Mouse (Mus musculus) MEL (cell line): ENCODE results near the gene Olfr221. TPM values are rescaled to one million over a fixed set of nuclear protein-coding genes. Genes with fewer than 3 reads are reported as not detected.

Experiments
- DNase-seq: peaks from one replicate; pipeline ENCODE4 v3.0.0; 2011; ENCODE audit warnings: low read depth, low spot score
- H3K27ac ChIP-seq: 2 replicates; pipeline ENCODE4 v1.5.1; 2012; ENCODE audit warnings: low read depth, mild to moderate bottlenecking, control low read depth, low read length, moderate library complexity; ENCODE audit not compliant: control insufficient read depth
- H3K27me3 ChIP-seq, 2 experiments: fragments of 150-350 bp in 1 of 2; sonication (generic) in 1 of 2; 2 replicates each; pipeline ENCODE4 v1.6.1; 2012; ENCODE audit warnings: low read length in 2 of 2, mild to moderate bottlenecking in 2 of 2, improper control_type of control experiment in 1 of 2, moderate library complexity in 1 of 2; ENCODE audit not compliant: insufficient read depth in 2 of 2, control insufficient read depth in 1 of 2
- H3K36me3 ChIP-seq, 2 experiments: 2 replicates each; pipeline ENCODE4 v1.6.1; 2012 to 2014; ENCODE audit warnings: low read length in 2 of 2, improper control_type of control experiment in 1 of 2, inconsistent platforms in 1 of 2, mild to moderate bottlenecking in 1 of 2; ENCODE audit not compliant: insufficient read depth in 2 of 2, control insufficient read depth in 1 of 2
- H3K4me1 ChIP-seq, 2 experiments: fragments of 150-350 bp in 1 of 2; sonication (generic) in 1 of 2; 2 replicates each; pipeline ENCODE4 v1.6.1; 2012; ENCODE audit warnings: low read length in 2 of 2, improper control_type of control experiment in 1 of 2, mild to moderate bottlenecking in 1 of 2; ENCODE audit not compliant: insufficient read depth in 2 of 2, control insufficient read depth in 1 of 2
- H3K4me3 ChIP-seq, 2 experiments: fragments of 150-350 bp in 1 of 2; sonication (generic) in 1 of 2; 2 replicates each; pipeline ENCODE4 v1.5.1; 2012; ENCODE audit warnings: low read depth in 2 of 2, low read length in 2 of 2, mild to moderate bottlenecking in 2 of 2, moderate library complexity in 2 of 2, control low read depth in 1 of 2, improper control_type of control experiment in 1 of 2; ENCODE audit not compliant: control insufficient read depth in 1 of 2, insufficient read depth in 1 of 2
- H3K79me2 ChIP-seq: 2 replicates; pipeline ENCODE4 v1.6.1; 2012; ENCODE audit warnings: mild to moderate bottlenecking, low read length, moderate library complexity; ENCODE audit not compliant: control insufficient read depth, poor library complexity, insufficient read depth
- H3K9ac ChIP-seq: 2 replicates; pipeline ENCODE4 v1.6.1; 2012; ENCODE audit warnings: low read depth, mild to moderate bottlenecking, control low read depth, low read length, moderate library complexity; ENCODE audit not compliant: control insufficient read depth, poor library complexity, severe bottlenecking
- H3K9me3 ChIP-seq: fragments of 150-350 bp; sonication (generic); replicated peaks from 2 replicates; pipeline ENCODE4 v1.6.1; 2012; ENCODE audit warnings: mild to moderate bottlenecking, low read length, improper control_type of control experiment, moderate library complexity; ENCODE audit not compliant: insufficient read depth
- CHD2 ChIP-seq: IDR thresholded peaks from 2 replicates; pipeline ENCODE4 v1.6.1; 2011; ENCODE audit warnings: low read length, improper control_type of control experiment
- ELF1 ChIP-seq: IDR thresholded peaks from 2 replicates; pipeline ENCODE4 v1.6.1; 2014; ENCODE audit warnings: low read depth, mild to moderate bottlenecking, inconsistent platforms, low read length, improper control_type of control experiment, moderate library complexity
- EP300 ChIP-seq, 2 experiments: IDR thresholded peaks; 2 replicates each; pipeline ENCODE4 v1.6.1; 2011; ENCODE audit warnings: improper control_type of control experiment in 2 of 2, low read length in 2 of 2, low read depth in 1 of 2, mild to moderate bottlenecking in 1 of 2
- ETS1 ChIP-seq: IDR thresholded peaks from 2 replicates; pipeline ENCODE4 v1.6.1; 2012; ENCODE audit warnings: low read depth, mild to moderate bottlenecking, inconsistent platforms, low read length, improper control_type of control experiment, moderate library complexity
- GABPA ChIP-seq: IDR thresholded peaks from 2 replicates; pipeline ENCODE4 v1.6.1; 2012; ENCODE audit warnings: low read depth, mild to moderate bottlenecking, inconsistent platforms, low read length, improper control_type of control experiment, moderate library complexity
- GATA1 ChIP-seq: IDR thresholded peaks from 2 replicates; pipeline ENCODE4 v1.6.1; 2011; ENCODE audit warnings: low read depth, low read length, improper control_type of control experiment
- HCFC1 ChIP-seq: IDR thresholded peaks from 2 replicates; pipeline ENCODE4 v1.6.1; 2012; ENCODE audit warnings: low read depth, mild to moderate bottlenecking, inconsistent platforms, low read length, improper control_type of control experiment, moderate library complexity
- JUND ChIP-seq: IDR thresholded peaks from 2 replicates; pipeline ENCODE4 v1.6.1; 2011; ENCODE audit warnings: low read depth, mild to moderate bottlenecking, improper control_type of control experiment, low read length
- KAT2A ChIP-seq: conservative IDR thresholded peaks from 2 replicates; pipeline ENCODE4 v1.6.1; 2012; ENCODE audit warnings: low read depth, low read length, improper control_type of control experiment, inconsistent platforms
- MAX ChIP-seq: IDR thresholded peaks from 2 replicates; pipeline ENCODE4 v1.6.1; 2011; ENCODE audit warnings: low read length, improper control_type of control experiment
- MAZ ChIP-seq: IDR thresholded peaks from 2 replicates; pipeline ENCODE4 v1.6.1; 2012; ENCODE audit warnings: low read depth, mild to moderate bottlenecking, inconsistent platforms, low read length, improper control_type of control experiment
- MEF2A ChIP-seq: IDR thresholded peaks from 2 replicates; pipeline ENCODE4 v1.6.1; 2014; ENCODE audit warnings: low read depth, mild to moderate bottlenecking, inconsistent platforms, low read length, improper control_type of control experiment; ENCODE audit not compliant: poor library complexity, insufficient replicate concordance, severe bottlenecking; ENCODE audit errors: extremely low read depth
- NELFE ChIP-seq: IDR thresholded peaks from 2 replicates; pipeline ENCODE4 v1.6.1; 2011; ENCODE audit warnings: low read depth, low read length, improper control_type of control experiment
- NRF1 ChIP-seq: IDR thresholded peaks from 2 replicates; pipeline ENCODE4 v1.6.1; 2014; ENCODE audit warnings: low read depth, mild to moderate bottlenecking, inconsistent platforms, low read length, improper control_type of control experiment, moderate library complexity; ENCODE audit not compliant: poor library complexity, insufficient read depth, severe bottlenecking
- POLR2A ChIP-seq, 2 experiments: IDR thresholded peaks; 2 replicates each; pipeline ENCODE4 v1.6.1; 2011 to 2012; ENCODE audit warnings: low read length in 2 of 2, mild to moderate bottlenecking in 2 of 2, control low read depth in 1 of 2, improper control_type of control experiment in 1 of 2, low read depth in 1 of 2, moderate library complexity in 1 of 2; ENCODE audit not compliant: control insufficient read depth in 1 of 2, insufficient read depth in 1 of 2, poor library complexity in 1 of 2
- RAD21 ChIP-seq: IDR thresholded peaks from 2 replicates; pipeline ENCODE4 v1.6.1; 2011; ENCODE audit warnings: mild to moderate bottlenecking, low read depth, low read length, improper control_type of control experiment
- RCOR1 ChIP-seq: IDR thresholded peaks from 2 replicates; pipeline ENCODE4 v1.6.1; 2012; ENCODE audit warnings: low read depth, mild to moderate bottlenecking, inconsistent platforms, low read length, improper control_type of control experiment
- SMC3 ChIP-seq: IDR thresholded peaks from 2 replicates; pipeline ENCODE4 v1.6.1; 2011; ENCODE audit warnings: low read depth, low read length, improper control_type of control experiment
- TAL1 ChIP-seq: IDR thresholded peaks from 2 replicates; pipeline ENCODE4 v1.6.1; 2012; ENCODE audit warnings: mild to moderate bottlenecking, inconsistent platforms, low read length, moderate library complexity, mixed read lengths
- TBP ChIP-seq: IDR thresholded peaks from 2 replicates; pipeline ENCODE4 v1.8.0; 2011; ENCODE audit warnings: low read depth, low read length, improper control_type of control experiment
- TCF12 ChIP-seq: IDR thresholded peaks from 2 replicates; pipeline ENCODE4 v1.6.1; 2014; ENCODE audit warnings: low read depth, mild to moderate bottlenecking, inconsistent platforms, low read length, improper control_type of control experiment, moderate library complexity
- USF1 ChIP-seq: IDR thresholded peaks from 2 replicates; pipeline ENCODE4 v1.6.1; 2014; ENCODE audit warnings: low read depth, mild to moderate bottlenecking, inconsistent platforms, low read length, improper control_type of control experiment, moderate library complexity
- ZKSCAN1 ChIP-seq: IDR thresholded peaks from 2 replicates; pipeline ENCODE4 v1.6.1; 2012; ENCODE audit warnings: low read depth, mild to moderate bottlenecking, inconsistent platforms, low read length, improper control_type of control experiment, moderate library complexity
- ZMIZ1 ChIP-seq: IDR thresholded peaks from 2 replicates; pipeline ENCODE4 v1.6.1; 2012; ENCODE audit warnings: low read depth, mild to moderate bottlenecking, inconsistent platforms, low read length, improper control_type of control experiment, moderate library complexity
- polyA plus RNA-seq, 2 experiments: library from polyadenylated mRNA; stranded (reverse) in 1 of 2; unstranded in 1 of 2; fragments of >175 nt in 1 of 2; fragments of >200 nt in 1 of 2; gene quantifications; 2 replicates each; pipeline versions ENCODE4 v1.2.1 to v1.2.4; 2012; ENCODE audit warnings: low replicate concordance in 2 of 2, low read depth in 1 of 2; ENCODE audit not compliant: insufficient read length in 2 of 2, insufficient read depth in 1 of 2, missing spikeins in 1 of 2
- total RNA-seq: library from RNA; depleted of rRNA; stranded (reverse); fragments of 300-350 nt; gene quantifications from 2 replicates; pipeline ENCODE4 v1.2.3, GENCODE M21; 2012

Gene Olfr221
- total and polyA plus RNA-seq, 3 experiments: not detected

GRCm38 (mm10) chr14:52039332-52039731, 2.9 kb downstream of the Olfr221 start:
- no peak for DNase-seq
- no peak for TF ChIP-seq GABPA
- no peak for TF ChIP-seq TAL1
- TF ChIP-seq ELF1: no peak
- TF ChIP-seq GATA1: no peak
- TF ChIP-seq MAZ: no peak
- TF ChIP-seq USF1: no peak
- TF ChIP-seq JUND: no peak
- no peak for TF ChIP-seq SMC3
- Histone ChIP-seq H3K27ac (no peak overlapping the region), H3K9ac (no peak overlapping the region), H3K4me3 (no peak overlapping the region), H3K4me1 (peaks cover 9 to 12% of the 10 kb centered on the region in 2 experiments), H3K27me3 (peaks cover 0 to 5% of the 10 kb centered on the region in 2 experiments), H3K79me2 (no peaks in the 10 kb centered on the region), H3K36me3 (peaks cover 0 to 9% of the 10 kb centered on the region in 2 experiments; a peak in 2 of 4 replicates), H3K9me3 (no peaks in the 10 kb centered on the region)

- H3K79me2 ChIP-seq: no peaks in the 10 kb centered on the region
- H3K9me3 ChIP-seq: no peaks in the 10 kb centered on the region
- H3K36me3 ChIP-seq: no peaks in the 10 kb centered on the region
- H3K9ac ChIP-seq: no peak overlapping the region
- TF ChIP-seq NELFE: no peak
- no peak for TF ChIP-seq RCOR1
- TF ChIP-seq MAX: no peak
- TF ChIP-seq RAD21: no peak
- TF ChIP-seq NRF1: no peak
- no peak for TF ChIP-seq EP300 (IDR thresholded peaks at IDR 0.05; ENCODE audit: low read depth in 1 of 2, low read length in 2 of 2)
- TF ChIP-seq TAL1: no peak
- TF ChIP-seq KAT2A: no peak
- no peaks in the 10 kb centered on the region for H3K4me1 ChIP-seq
- H3K27me3 ChIP-seq: peaks cover 0 to 5% of the 10 kb centered on the region in 2 experiments
- no peak for DNase-seq
- H3K27ac ChIP-seq: no peak overlapping the region
- H3K4me3 ChIP-seq: no peak overlapping the region
These were observed 6.3 kb downstream of the Olfr221 start for GRCm38 (mm10) chr14:52035926-52036325.

- H3K27ac ChIP-seq: no peak overlapping the region
- no peak overlapping the region for H3K4me3 ChIP-seq
- no peak for DNase-seq
- peaks cover 9 to 17% of the 10 kb centered on the region in 2 experiments for H3K4me1 ChIP-seq
- no peaks in the 10 kb centered on the region; the same call in 1 of the 2 replicates for H3K79me2 ChIP-seq
- H3K9me3 ChIP-seq: no peaks in the 10 kb centered on the region
- TF ChIP-seq RAD21 (no peak), TBP (no peak), EP300 (IDR thresholded peaks at IDR 0.05; ENCODE audit: low read depth in 1 of 2, low read length in 2 of 2) (no peak), ZMIZ1 (no peak), ETS1 (no peak), MAZ (no peak), POLR2A (IDR thresholded peaks at IDR 0.05; ENCODE audit: control insufficient read depth in 1 of 2, insufficient read depth in 1 of 2, low read depth in 1 of 2, low read length in 2 of 2, poor library complexity in 1 of 2) (no peak), JUND (no peak), HCFC1 (no peak), SMC3 (no peak), TCF12 (no peak), ELF1 (no peak), NRF1 (no peak), ZKSCAN1 (no peak), MEF2A (no peak), CHD2 (no peak), TAL1 (no peak)
- H3K36me3 ChIP-seq: peaks cover 0 to 23% of the 10 kb centered on the region in 2 experiments; a peak in 2 of 4 replicates
- H3K27me3 ChIP-seq: no peaks in the 10 kb centered on the region
- no peak overlapping the region for H3K9ac ChIP-seq
These were observed 15.9 kb downstream of the Olfr221 start for GRCm38 (mm10) chr14:52026342-52026741.
